Mouse (Mus musculus): ENCODE data around the gene Myl12a. TPM values are rescaled to one million over a fixed set of nuclear protein-coding genes. Genes with fewer than 3 reads are reported as not detected.

Gene Myl12a
- polyA plus RNA-seq, 1 experiment from 2014 or later = 832 TPM

Other genes starting within 250 kb of the Myl12a start
- 35.8 and 38.6 TPM in 2 replicates for gene Tgif1, start 149.3 kb downstream of the Myl12a start, polyA plus RNA-seq (2016; fragmentation: Nextera tagmentation; extraction: Ambion mirVana)
- 229 and 241 TPM in 2 replicates for gene Myom1, start 245 bp downstream of the Myl12a start, polyA plus RNA-seq (2016; fragmentation: Nextera tagmentation; extraction: Ambion mirVana)
- gene Lpin2, start 179.7 kb upstream of the Myl12a start, polyA plus RNA-seq (2016; fragmentation: Nextera tagmentation; extraction: Ambion mirVana) = 22.1 and 23.8 TPM in 2 replicates

Measured in heart, embryonic 12.5 days (tissue).